Mouse (Mus musculus) limb, embryonic 12.5 days (tissue): ENCODE results near the gene Slc35f4. TPM values are rescaled to one million over a fixed set of nuclear protein-coding genes. Genes with fewer than 3 reads are reported as not detected.
"Not testable (repeated sequence)": the region's sequence is repeated elsewhere in the genome, so short reads cannot be mapped to it uniquely, and the experiment has no call there.

ENCODE experiments used
- ATAC-seq: fragments of 200-750 bp; cut with Nextera tagmentation; 2 replicates; pipeline ENCODE4 v1.8.0; 2017; ENCODE audit warnings: low read depth, moderate TSS enrichment; ENCODE audit not compliant: insufficient number of reproducible peaks, insufficient read depth, low FRiP score, low TSS enrichment
- H3K27ac ChIP-seq: fragments of 300-500 bp; sonication (generic); 2 replicates; pipeline ENCODE4 v1.5.1; 2016; ENCODE audit warnings: mild to moderate bottlenecking, moderate library complexity
- H3K27me3 ChIP-seq: fragments of 300-500 bp; sonication (generic); 2 replicates; pipeline ENCODE4 v1.6.1; 2016; ENCODE audit warnings: mild to moderate bottlenecking, moderate library complexity
- H3K36me3 ChIP-seq: fragments of 300-500 bp; sonication (generic); 2 replicates; pipeline ENCODE4 v1.6.1; 2016; ENCODE audit warnings: mild to moderate bottlenecking, moderate library complexity
- H3K4me1 ChIP-seq: fragments of 300-500 bp; sonication (generic); replicated peaks from 2 replicates; pipeline ENCODE4 v1.6.1; 2016
- H3K4me2 ChIP-seq: fragments of 300-500 bp; sonication (generic); 2 replicates; pipeline ENCODE4 v1.6.1; 2016; ENCODE audit warnings: mild to moderate bottlenecking, moderate library complexity
- H3K4me3 ChIP-seq: fragments of 300-500 bp; sonication (generic); replicated peaks from 2 replicates; pipeline ENCODE4 v1.5.1; 2016; ENCODE audit warnings: mild to moderate bottlenecking
- H3K9ac ChIP-seq: fragments of 300-500 bp; sonication (generic); replicated peaks from 2 replicates; pipeline ENCODE4 v1.6.1; 2016; ENCODE audit warnings: mild to moderate bottlenecking, moderate library complexity
- H3K9me3 ChIP-seq: fragments of 300-500 bp; sonication (generic); 2 replicates; pipeline ENCODE4 v1.6.1; 2016; ENCODE audit warnings: mild to moderate bottlenecking, moderate library complexity
- WGBS: fragments of 180-500 bp; shearing (Covaris S2); methylation state at CpG from one replicate; pipeline ENCODE4 v1.1.7; 2016; 5-methylcytosine and 5-hydroxymethylcytosine counted together
- polyA plus RNA-seq: library from polyadenylated mRNA; unstranded; fragments of >200 nt; fragmentation: Nextera tagmentation; extraction: Ambion mirVana; gene quantifications from 2 replicates; pipeline ENCODE4 v1.2.1, GENCODE M21; 2016

The Slc35f4 gene
- polyA plus RNA-seq, 1 experiment from 2014 or later: not detected

DNA sequence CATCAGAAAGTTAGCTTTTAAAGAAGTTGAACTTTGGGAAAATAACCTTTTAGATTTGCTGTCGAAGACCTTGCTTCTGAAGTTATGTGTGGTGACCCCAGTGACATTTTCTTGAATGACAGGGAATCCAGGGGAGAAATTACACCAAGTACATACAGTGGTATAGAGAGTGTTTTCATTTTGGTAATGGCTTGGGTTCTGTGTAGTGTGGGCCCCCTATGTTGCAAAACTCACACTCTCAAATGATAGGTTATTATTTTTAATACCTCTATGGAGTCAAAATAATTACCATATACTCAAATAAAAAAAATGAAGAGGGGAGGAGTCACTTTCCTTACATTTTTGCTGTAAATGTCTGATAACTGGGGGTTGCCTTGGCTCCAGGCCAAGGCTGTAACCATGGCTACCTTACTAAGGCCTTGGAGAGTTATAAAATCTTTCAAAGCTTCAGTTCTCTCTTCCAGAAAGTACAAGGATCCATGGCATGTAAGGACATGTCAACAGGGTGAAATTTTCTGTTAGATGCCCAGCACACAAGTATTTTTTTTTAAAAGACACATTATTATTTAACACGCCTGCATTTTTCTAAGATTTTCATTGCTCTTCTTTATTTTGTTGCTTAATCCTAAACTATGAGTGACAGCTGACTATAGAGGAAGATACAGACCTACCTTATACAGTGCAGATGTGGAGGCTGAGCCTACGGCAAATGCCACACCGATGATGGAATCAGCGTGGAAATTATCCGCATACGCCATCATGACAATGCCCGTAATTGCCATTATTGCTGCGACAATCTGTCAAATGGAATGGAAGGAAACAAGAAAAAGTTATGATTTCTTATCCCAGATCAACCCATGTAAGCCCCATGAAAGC lies 220.1 kb downstream of the Slc35f4 start:
- Histone ChIP-seq H3K4me3 (no peak overlapping the region), H3K4me1 (peaks cover 5% of the 10 kb centered on the region), H3K4me2 (no peak overlapping the region), H3K9me3 (no peaks in the 10 kb centered on the region), H3K9ac (no peak overlapping the region), H3K27me3 (no peaks in the 10 kb centered on the region), H3K27ac (no peak overlapping the region), H3K36me3 (no peaks in the 10 kb centered on the region)
- WGBS: 88% methylated on average over 9 of the region's 9 CpGs
- no peak for ATAC-seq

- Histone ChIP-seq H3K36me3 (no peaks in the 10 kb centered on the region), H3K9ac (no peak overlapping the region), H3K9me3 (no peaks in the 10 kb centered on the region), H3K4me2 (no peak overlapping the region), H3K27me3 (no peaks in the 10 kb centered on the region), H3K27ac (no peak overlapping the region), H3K4me3 (no peak overlapping the region), H3K4me1 (peaks cover 5% of the 10 kb centered on the region)
- WGBS: 79% methylated on average over 2 of the region's 2 CpGs
- ATAC-seq: no peak
These were observed 223.5 kb downstream of the Slc35f4 start for GRCm38 (mm10) chr14:49302271-49302857.

GRCm38 (mm10) chr14:49300981-49301619 lies 224.7 kb downstream of the Slc35f4 start:
- H3K27ac ChIP-seq: no peak overlapping the region
- H3K27me3 ChIP-seq: no peaks in the 10 kb centered on the region

DNA sequence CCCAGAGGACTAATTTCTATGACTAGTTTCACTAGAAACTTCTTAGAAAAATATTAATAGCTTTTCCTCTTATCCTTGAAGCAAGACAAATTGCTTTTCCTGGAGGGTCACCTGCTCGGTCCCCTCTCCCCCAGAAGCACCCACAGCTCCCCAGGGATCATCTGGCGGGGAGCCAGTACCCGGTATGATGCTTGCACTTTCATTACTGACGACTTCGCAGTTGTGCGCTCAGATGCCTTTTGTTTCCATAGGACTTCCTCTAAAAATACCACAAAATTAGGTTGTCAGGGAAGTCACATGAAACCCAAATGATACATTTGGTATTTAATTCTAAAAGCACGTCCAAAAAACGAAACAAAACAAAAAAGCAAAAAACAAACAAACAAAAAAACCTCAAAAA lies 225.5 kb downstream of the Slc35f4 start:
- 76% methylated on average over 8 of the region's 8 CpGs for WGBS
- Histone ChIP-seq H3K4me3 (no peak overlapping the region), H3K27ac (no peak overlapping the region), H3K4me1 (no peaks in the 10 kb centered on the region), H3K27me3 (no peaks in the 10 kb centered on the region), H3K9me3 (no peaks in the 10 kb centered on the region), H3K36me3 (no peaks in the 10 kb centered on the region), H3K4me2 (no peak overlapping the region), H3K9ac (no peak overlapping the region)
- no peak for ATAC-seq

More at GRCm38 (mm10) chr14:49300981-49301619, 224.7 kb downstream of the Slc35f4 start:
- peaks cover 2% of the 10 kb centered on the region for H3K4me1 ChIP-seq
- H3K9me3 ChIP-seq: no peaks in the 10 kb centered on the region
- no peak overlapping the region for H3K9ac ChIP-seq
- 53% methylated on average over 8 of the region's 8 CpGs for WGBS
- no peaks in the 10 kb centered on the region for H3K36me3 ChIP-seq
- H3K4me3 ChIP-seq: no peak overlapping the region
- H3K4me2 ChIP-seq: no peak overlapping the region
- ATAC-seq: no peak

DNA sequence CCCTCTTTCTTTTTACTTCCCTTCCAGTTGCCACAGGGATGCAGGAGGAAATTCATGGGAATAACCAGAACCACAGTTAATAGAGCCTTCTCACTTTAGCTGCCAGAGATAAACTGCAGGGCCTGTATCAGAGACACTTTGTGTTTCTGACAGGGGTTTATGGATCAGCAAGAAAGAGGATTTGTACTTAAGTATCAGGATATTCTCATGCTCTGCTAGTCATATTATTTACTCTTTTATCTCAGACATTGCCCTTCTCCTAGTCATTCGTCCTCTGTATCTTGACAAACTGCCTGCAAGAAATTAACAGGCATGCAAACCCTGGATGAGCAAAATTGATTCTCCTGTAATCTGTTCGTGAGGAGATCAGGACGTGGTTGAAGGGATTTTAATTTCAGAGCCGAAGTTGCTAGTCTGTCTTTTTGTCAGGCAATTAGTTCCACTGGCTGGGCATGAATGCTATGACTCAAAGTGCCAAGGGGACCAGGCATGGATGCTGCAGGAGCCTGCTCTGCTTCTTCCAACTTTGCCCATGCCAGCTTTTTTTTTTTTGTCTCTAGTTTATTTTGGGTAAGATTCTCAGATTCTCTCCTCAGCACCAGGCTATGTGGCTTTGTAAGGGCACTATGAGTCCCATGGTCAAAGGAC lies 231.9 kb downstream of the Slc35f4 start:
- Histone ChIP-seq H3K4me3 (no peak overlapping the region), H3K4me2 (no peak overlapping the region), H3K27ac (no peak overlapping the region), H3K9me3 (no peaks in the 10 kb centered on the region), H3K4me1 (no peaks in the 10 kb centered on the region), H3K36me3 (no peaks in the 10 kb centered on the region), H3K9ac (no peak overlapping the region), H3K27me3 (no peaks in the 10 kb centered on the region)
- 66% methylated on average over 4 of the region's 4 CpGs for WGBS
- no peak for ATAC-seq

DNA sequence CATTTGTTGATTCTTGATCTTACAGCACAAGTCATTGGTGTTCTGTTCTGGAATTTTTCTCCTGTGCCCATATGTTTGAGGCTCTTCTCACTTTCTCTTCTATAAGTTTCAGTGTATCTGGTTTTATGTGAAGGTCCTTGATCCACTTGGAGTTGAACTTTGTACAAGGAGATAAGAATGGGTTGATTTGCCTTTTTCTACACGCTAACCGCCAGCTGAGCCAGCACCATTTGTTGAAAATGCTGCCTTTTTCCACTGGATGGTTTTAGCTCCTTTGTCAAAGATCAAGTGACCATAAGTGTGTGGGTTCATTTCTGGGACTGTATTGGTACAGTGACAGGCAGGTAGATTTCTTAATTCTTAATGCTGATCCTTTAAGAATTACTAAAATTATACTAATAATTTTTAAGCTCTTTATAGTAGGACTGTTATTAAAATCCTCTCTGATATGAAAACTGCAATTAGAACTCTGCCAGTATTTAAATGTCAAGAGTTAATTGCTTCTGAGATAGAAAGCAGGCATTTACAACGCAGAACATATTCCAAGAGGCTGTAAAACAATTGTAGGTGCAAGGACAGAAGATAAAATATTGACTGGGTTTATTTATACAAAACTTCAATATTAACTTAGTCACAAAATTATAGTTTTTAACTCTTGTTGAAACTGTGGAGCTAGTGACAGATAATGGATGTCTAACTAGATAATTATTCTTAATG lies 235.7 kb downstream of the Slc35f4 start:
- no peak overlapping the region for H3K4me2 ChIP-seq
- 89% methylated on average over 3 of the region's 3 CpGs for WGBS
- no peaks in the 10 kb centered on the region for H3K9me3 ChIP-seq
- no peaks in the 10 kb centered on the region for H3K36me3 ChIP-seq
- H3K27me3 ChIP-seq: no peaks in the 10 kb centered on the region
- no peak overlapping the region for H3K27ac ChIP-seq
- no peaks in the 10 kb centered on the region for H3K4me1 ChIP-seq
- no peak overlapping the region for H3K4me3 ChIP-seq
- no peak overlapping the region for H3K9ac ChIP-seq
- no peak for ATAC-seq

DNA sequence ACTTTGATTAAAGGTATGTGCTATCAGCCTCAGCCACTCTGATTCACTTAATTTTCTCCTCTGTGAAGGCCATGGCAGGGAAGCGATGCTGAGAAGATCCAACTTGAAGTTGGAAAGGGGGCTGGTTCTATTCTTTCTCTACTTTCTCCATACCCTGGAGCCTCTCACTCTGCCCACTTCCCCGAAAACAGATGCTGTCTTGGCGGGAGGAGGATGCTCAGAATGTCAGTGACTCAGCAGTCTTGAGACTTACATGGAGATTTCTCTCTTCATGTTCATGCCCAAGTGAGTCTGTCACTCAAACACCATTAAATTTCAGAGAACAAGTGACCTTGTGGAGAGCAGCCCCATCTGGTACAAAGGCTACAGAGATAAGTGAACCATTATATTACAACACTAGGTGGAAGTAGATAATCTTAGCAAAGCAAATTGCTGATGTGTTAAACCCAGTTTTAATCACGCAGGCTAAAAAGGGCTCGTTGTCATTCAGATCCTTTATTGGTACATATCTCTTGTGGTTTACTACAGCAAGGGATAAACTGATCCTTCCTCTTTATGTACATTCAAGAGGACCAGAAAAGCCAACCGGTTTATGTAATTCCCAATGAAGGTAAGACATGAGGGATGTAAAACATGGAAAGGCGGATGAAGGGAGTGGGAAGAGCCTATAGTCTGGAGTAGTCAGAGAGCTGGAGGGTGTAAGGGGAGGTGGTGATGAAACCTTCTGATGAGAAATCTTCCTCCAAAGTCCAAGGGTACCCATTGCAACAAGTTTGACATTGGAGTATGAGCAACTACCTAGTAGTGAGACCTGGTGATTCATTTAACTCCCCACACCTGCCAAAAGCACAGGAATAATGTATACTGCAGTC lies 241.8 kb downstream of the Slc35f4 start:
- Histone ChIP-seq H3K4me1 (no peaks in the 10 kb centered on the region), H3K36me3 (no peaks in the 10 kb centered on the region), H3K4me2 (no peak overlapping the region), H3K27ac (no peak overlapping the region), H3K4me3 (no peak overlapping the region), H3K27me3 (no peaks in the 10 kb centered on the region), H3K9ac (no peak overlapping the region), H3K9me3 (no peaks in the 10 kb centered on the region)
- 91% methylated on average over 7 of the region's 7 CpGs for WGBS
- ATAC-seq: no peak

DNA sequence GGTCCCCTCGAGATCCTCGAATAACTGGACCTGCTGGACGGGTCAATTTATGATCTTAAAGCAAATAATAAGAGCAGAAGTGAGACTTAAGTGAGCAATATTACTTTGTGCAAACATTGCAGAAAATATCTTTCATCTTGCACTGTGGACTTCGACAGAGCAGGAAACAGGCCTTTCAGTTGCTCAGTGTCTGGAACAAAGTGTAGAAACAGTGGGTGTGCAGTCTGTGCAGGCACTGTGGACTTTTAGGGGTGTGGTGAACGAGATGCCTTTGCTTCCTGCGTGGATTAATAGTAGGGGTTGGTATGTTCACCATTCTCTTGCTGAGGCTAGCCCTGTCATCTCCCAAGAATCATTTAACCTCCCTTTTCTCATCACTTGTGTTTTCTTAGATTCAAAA lies 247.0 kb downstream of the Slc35f4 start:
- no peaks in the 10 kb centered on the region for H3K27me3 ChIP-seq
- no peaks in the 10 kb centered on the region for H3K36me3 ChIP-seq
- H3K9me3 ChIP-seq: no peaks in the 10 kb centered on the region
- no peak overlapping the region for H3K4me2 ChIP-seq
- H3K27ac ChIP-seq: no peak overlapping the region
- H3K9ac ChIP-seq: no peak overlapping the region
- H3K4me1 ChIP-seq: no peaks in the 10 kb centered on the region
- WGBS: 79% methylated on average over 6 of the region's 6 CpGs
- H3K4me3 ChIP-seq: no peak overlapping the region
- ATAC-seq: no peak

DNA sequence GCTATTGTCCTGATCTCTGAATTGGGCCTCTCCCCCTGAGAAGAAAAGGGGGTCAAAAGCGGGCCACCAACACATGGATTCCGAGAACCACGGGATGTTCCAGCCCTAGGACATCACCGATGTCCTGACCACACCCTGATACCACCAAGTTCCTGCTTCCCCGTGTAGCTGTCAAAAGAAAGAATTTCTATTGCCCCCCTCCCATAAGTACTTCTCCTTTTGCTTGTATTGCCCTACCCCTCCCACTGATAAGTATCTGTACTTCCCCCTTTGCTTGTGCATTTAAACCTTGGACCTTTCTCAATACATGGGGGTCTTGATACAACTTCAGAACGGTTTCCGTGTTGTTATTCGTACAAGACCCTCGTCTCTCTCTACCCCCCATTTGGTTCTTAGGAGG lies 247.4 kb downstream of the Slc35f4 start:
- H3K9me3 ChIP-seq, H3K27ac ChIP-seq, H3K4me1 ChIP-seq, H3K27me3 ChIP-seq, H3K36me3 ChIP-seq, H3K4me3 ChIP-seq, ATAC-seq, H3K4me2 ChIP-seq, H3K9ac ChIP-seq: not testable (repeated sequence)
- WGBS: 88% methylated on average over 9 of the region's 9 CpGs

- no peaks in the 10 kb centered on the region for H3K4me1 ChIP-seq
- H3K9me3 ChIP-seq: no peaks in the 10 kb centered on the region
- H3K27ac ChIP-seq: no peak overlapping the region
- no peak overlapping the region for H3K4me3 ChIP-seq
- H3K9ac ChIP-seq: no peak overlapping the region
- ATAC-seq: no peak
- H3K4me2 ChIP-seq: no peak overlapping the region
- H3K36me3 ChIP-seq: no peaks in the 10 kb centered on the region
- no peaks in the 10 kb centered on the region for H3K27me3 ChIP-seq
- 57% methylated on average over 3 of the region's 3 CpGs for WGBS
These were observed 248.2 kb downstream of the Slc35f4 start for GRCm38 (mm10) chr14:49277642-49278041.
